Mouse (Mus musculus) cortical plate, adult 2 months (tissue): Measurements from ENCODE around the gene Hlcs.

ENCODE experiments used
- CTCF ChIP-seq: fragments of 200-500 bp; IDR thresholded peaks from 2 replicates; pipeline ENCODE4 v1.5.1; 2011; ENCODE audit warnings: mild to moderate bottlenecking, control low read depth, low read length; ENCODE audit not compliant: insufficient read depth; ENCODE audit errors: extremely low read depth
- POLR2A ChIP-seq: fragments of 200-500 bp; IDR thresholded peaks from 2 replicates; pipeline ENCODE4 v1.6.1; 2011; ENCODE audit warnings: mild to moderate bottlenecking, low read length, control low read depth; ENCODE audit not compliant: insufficient read depth; ENCODE audit errors: extremely low read depth

DNA sequence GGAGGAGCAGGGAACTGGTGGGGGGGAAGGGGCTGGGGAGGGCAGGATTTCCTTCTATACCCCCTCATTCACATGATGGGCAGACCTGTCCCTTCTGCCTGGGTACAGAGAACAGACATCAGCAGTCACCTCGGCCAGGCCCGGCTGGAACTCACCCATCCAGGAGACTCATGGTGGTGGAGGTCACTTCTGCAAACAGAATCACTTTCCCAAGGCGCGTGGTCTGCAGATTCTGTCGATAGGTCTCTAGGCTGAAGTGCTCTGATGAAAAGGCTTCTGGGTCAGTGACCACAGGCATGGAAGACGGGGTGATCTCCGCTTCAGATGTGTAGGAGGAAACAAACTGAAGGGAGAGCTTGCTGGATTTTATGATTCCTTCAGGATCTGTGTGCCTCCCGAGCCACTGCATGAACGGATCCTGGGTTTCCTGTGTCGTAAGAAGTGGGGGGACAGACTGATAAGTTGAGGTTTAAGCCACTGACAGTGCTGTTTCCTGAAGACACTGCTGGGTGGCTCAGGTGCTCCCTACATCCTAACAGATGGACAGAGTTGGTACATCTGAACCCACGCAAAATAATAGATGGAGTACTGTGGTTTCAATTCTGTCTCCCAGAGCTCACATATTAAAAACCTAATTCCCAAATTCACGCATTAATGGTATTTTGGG lies 82.3 kb downstream of the Hlcs start:
- TF ChIP-seq CTCF: no peak
- no peak for TF ChIP-seq POLR2A
